Mouse (Mus musculus): ENCODE measurements around the gene Dusp2. TPM values are rescaled to one million over a fixed set of nuclear protein-coding genes. Genes with fewer than 3 reads are reported as not detected.

Gene Dusp2
- total RNA-seq, 2 experiments from 2014 or later, result 1.2 to 1.3 TPM

GRCm38 (mm10) chr2:127322671-127323285 lies 13.2 kb upstream of the Dusp2 start:
- no peak for DNase-seq (ENCODE audit: extremely low spot score in 1 of 2, low spot score in 1 of 2)

DNA sequence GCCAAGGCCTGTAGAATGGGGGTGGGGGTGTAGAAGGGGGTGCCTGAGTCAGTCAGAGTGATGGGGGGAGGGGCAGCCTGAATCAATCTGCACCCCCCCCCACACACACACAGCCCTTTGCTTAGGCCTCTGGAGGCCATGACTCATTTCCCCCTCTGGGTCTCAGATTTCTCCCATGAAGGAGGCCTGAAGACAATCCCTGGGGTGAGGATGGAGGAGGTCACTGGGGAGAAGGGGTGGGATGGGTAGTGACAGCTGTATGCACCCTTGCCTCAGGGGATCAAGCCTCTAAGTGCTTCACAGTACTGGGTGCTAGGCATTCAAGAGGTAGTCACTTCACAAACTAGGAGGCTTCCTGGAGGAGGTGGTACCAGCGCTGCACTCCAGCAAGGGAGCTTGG lies 12.3 kb upstream of the Dusp2 start:
- no peak for DNase-seq (ENCODE audit: extremely low spot score in 1 of 2, low spot score in 1 of 2)

DNA sequence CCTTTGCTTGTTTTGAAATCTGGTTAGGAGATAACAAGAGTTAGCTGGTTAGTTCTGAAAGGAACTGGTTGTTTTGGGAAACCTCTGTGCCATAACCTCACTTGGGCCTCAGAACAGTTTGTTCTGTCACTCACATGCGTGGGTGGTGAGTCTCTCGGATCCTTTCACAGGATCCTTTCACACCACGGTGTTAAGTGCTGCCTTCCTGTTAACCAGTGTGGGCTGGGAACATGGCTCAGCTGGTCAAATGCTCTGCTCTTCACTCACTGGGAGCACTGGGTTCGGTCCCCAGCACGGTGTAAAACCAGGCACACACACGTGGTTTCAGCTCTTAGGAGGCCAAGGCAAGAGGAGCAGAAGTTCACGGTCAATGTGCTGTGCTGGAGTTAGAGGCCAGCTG lies 11.5 kb upstream of the Dusp2 start:
- no peak for DNase-seq (ENCODE audit: extremely low spot score in 1 of 2, low spot score in 1 of 2)

- DNase-seq (ENCODE audit: extremely low spot score in 1 of 2, low spot score in 1 of 2), result no peak
These were observed 7.7 kb upstream of the Dusp2 start for GRCm38 (mm10) chr2:127328090-127328851.

- DNase-seq (ENCODE audit: extremely low spot score in 1 of 2, low spot score in 1 of 2), result no peak
These were observed 3.0 kb upstream of the Dusp2 start for GRCm38 (mm10) chr2:127332807-127333570.

DNA sequence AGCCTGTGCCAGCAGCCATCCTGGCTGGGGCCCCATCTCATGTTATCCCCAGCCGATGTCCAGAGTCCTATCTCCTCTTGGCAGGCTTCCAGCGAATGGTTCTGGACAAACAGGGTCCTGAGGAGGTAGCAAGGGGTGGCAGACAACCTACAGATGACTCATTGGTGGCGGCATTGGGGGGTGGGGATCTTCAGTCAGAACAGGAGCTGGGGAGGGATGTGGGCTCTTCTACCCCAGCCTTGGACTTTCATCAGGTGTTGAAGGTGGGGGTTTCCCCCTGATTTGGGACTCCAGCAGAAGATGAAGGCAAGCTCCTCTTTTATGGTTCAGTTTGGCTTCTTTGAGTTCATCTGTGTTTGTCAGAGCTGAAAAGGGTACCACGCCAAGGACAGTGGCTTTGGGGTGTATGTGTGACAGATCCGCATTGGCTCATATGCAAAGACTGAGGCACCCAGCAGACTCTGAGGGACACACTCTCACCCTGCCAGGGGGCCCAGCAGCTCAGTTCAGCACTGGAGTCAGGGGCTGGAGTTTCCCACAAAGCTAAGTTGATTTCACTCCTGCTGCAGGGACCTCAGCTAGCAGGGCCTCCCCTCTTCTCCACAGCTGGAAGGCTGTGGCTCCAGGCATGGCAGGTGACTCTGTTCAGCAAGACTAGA lies 1.9 kb upstream of the Dusp2 start:
- no peak for DNase-seq (ENCODE audit: extremely low spot score in 1 of 2, low spot score in 1 of 2)

DNA sequence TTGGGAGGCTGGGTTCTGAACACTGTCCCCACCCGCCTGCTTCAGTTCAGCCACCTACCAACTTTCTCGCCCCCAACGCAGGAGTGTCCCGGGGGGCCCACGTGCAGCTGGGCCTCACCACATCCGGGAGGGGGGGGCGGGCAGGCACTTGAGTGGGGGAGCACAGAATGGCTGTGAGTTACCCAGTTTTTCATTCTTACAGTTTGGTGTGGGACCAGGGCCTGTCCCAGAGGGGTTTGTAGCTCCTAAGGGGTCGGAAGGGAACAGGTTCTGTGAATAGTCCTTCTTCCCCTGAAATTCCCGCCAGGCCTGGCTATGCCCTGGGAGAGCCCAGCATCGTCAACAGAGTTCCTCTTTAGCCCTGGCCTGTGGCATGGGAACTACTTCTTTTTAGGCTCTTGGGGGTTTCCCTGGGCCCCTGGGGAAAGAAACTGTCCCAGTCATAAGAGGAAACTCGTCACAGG lies 849 bp upstream of the Dusp2 start:
- no peak for DNase-seq (ENCODE audit: extremely low spot score in 1 of 2, low spot score in 1 of 2)

- no peak for DNase-seq (ENCODE audit: extremely low spot score in 1 of 2, low spot score in 1 of 2)
These were observed 506 bp downstream of the Dusp2 start for GRCm38 (mm10) chr2:127336497-127336832.

GRCm38 (mm10) chr2:127336885-127337284 lies 926 bp downstream of the Dusp2 start:
- no peak for DNase-seq (ENCODE audit: extremely low spot score in 1 of 2, low spot score in 1 of 2)

GRCm38 (mm10) chr2:127337531-127337930 lies 1.6 kb downstream of the Dusp2 start:
- DNase-seq (ENCODE audit: extremely low spot score in 1 of 2, low spot score in 1 of 2), result no peak

DNA sequence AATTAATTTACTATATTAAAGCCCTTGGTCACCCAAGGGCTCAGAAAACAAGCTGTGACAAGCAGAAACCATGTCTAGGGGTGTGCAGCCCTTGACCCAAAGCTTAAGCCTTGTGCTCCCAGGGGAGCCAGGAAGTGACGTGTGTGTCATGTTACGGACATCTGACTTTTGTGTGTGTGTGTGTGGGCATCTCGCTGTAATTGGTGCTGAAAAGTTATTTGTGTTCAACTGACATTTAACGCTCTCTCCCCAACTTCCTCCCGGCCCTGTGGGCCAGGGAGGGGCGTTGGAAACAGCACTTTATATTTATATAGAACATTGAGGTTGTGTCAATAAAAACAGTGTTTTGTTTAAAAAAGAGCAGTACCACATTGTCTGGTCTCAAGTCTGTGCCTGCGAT lies 2.1 kb downstream of the Dusp2 start:
- DNase-seq (ENCODE audit: extremely low spot score in 1 of 2, low spot score in 1 of 2), result no peak

DNA sequence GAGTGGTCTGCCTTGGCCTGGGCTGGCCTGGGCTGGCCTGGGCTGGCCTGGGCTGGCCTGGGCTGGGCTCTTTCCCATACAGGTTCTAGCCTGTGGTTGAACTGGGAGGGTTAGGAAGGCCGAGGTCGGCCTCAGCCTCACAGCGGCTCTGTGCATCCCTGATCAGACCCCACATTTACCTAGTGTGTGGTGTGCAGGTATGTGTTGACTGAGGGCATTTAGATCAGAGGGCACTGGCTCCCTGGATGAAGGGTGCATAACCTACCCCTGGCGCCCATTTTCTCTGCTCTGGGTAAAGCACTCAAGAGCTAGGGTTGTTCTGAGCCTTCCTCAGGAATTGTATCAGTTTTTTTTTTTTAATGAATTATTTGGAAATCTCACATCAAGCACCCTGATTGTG lies 2.5 kb downstream of the Dusp2 start, which contains the start of gene Astl:
Astl (plus strand) TSS at position 224 of the 400 bp plus-strand sequence.
- no peak for DNase-seq (ENCODE audit: extremely low spot score in 1 of 2, low spot score in 1 of 2)

- no peak for DNase-seq (ENCODE audit: extremely low spot score in 1 of 2, low spot score in 1 of 2)
These were observed 2.9 kb downstream of the Dusp2 start for GRCm38 (mm10) chr2:127338833-127339232.

- no peak for DNase-seq (ENCODE audit: extremely low spot score in 1 of 2, low spot score in 1 of 2)
These were observed 3.3 kb downstream of the Dusp2 start for GRCm38 (mm10) chr2:127339262-127339661.

- DNase-seq (ENCODE audit: extremely low spot score in 1 of 2, low spot score in 1 of 2), result peak; percentile 33 to 67
These were observed 5.2 kb downstream of the Dusp2 start for GRCm38 (mm10) chr2:127341159-127341558.

- DNase-seq (ENCODE audit: extremely low spot score in 1 of 2, low spot score in 1 of 2), result no peak
These were observed 10.4 kb downstream of the Dusp2 start for GRCm38 (mm10) chr2:127346334-127346733.

GRCm38 (mm10) chr2:127347147-127347985 lies 11.4 kb downstream of the Dusp2 start:
- DNase-seq (ENCODE audit: extremely low spot score in 1 of 2, low spot score in 1 of 2), result no peak

- no peak for DNase-seq (ENCODE audit: extremely low spot score in 1 of 2, low spot score in 1 of 2)
These were observed 17.9 kb downstream of the Dusp2 start for GRCm38 (mm10) chr2:127353881-127354280.

DNA sequence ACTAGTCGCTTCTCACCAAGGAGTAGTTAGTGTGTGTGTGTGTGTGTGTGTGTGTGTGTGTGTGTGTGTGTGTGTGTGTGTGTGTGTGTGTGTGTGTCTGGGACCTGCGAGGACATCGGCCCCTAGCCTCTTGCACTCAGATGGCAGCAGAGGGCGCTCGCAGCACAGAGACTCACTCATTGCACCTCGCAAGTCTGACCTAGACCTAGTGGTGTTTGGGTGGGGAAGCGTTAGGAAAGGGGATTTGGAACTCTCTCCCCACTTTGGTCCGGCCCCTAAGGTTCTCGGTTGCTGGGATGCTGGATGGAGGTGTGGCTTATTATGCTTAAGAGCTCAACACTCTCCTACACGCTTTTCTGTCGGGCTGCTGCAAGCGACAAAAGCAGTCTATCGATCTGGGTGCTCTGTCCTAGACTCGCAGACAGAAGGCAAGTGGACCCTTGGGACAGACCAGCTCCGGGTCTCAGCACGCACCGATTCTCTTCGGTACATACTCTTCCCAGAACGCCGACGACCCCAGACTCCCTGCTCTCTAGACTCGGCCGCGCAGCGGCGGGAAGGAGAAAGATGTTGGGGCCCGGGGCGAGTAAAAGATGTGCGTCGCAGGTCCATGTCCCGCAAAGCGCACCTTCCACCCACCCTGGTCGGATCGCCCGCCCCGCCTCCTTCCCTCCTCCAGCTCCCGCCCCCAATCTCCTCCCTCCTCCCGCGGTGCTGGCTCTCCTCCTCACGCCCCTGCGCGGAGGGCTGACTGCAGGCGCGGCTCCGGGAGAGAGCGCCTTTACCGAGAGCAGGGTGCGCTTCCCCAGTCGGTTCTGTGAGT lies 26.7 kb downstream of the Dusp2 start, which contains the start of gene Adra2b:
Adra2b (plus strand) TSS at position 750 of the 823 bp plus-strand sequence.
- DNase-seq (ENCODE audit: extremely low spot score in 1 of 2, low spot score in 1 of 2), result peak; percentile 75 to 95

All from layer of hippocampus, postnatal 25 days (tissue).